In genomic region chr1:171328839-171329432, GRCm38 (mm10) we compare ENCODE assay signal across 8 mouse cellular contexts. TPM values are rescaled to one million over a fixed set of nuclear protein-coding genes. Genes with fewer than 3 reads are reported as not detected.
DNase-seq lines count a peak whose midpoint lies in the region; ATAC-seq and TF ChIP-seq lines count a peak whose summit lies in the region.

Dedd (plus strand) TSS chr1:171329145.

- no peak; the same call in 1 of the 2 replicates for TF ChIP-seq CTCF in bone marrow, adult 2 months (IDR thresholded peaks at IDR 0.05; ENCODE audit: control insufficient read depth, insufficient read depth, low read length)
- TF ChIP-seq CTCF in midbrain, postnatal 0 days (IDR thresholded peaks at IDR 0.05) = peak; percentile 32; the same call in 1 of the 2 replicates

- peak within 1 kb of the TSS; percentile 72 for H3K4me2 ChIP-seq in embryonic facial prominence, embryonic 15.5 days (replicated peaks)
- peak within 1 kb of the TSS; percentile 94 for H3K4me2 ChIP-seq in limb, embryonic 14.5 days (replicated peaks; ENCODE audit: low read depth, low read length, severe bottlenecking)
- peak within 1 kb of the TSS; percentile 80 for H3K4me2 ChIP-seq in midbrain, postnatal 0 days (ENCODE audit: low read depth, low read length, poor library complexity, severe bottlenecking)

- peaks cover 1% of the 10 kb centered on the region; the same call in 1 of the 2 replicates for H3K4me1 ChIP-seq in bone marrow, adult 2 months (ENCODE audit: control insufficient read depth, insufficient read depth, low read length)
- peaks cover 27% of the 10 kb centered on the region for H3K4me1 ChIP-seq in embryonic facial prominence, embryonic 15.5 days
- peaks cover 20% of the 10 kb centered on the region for H3K4me1 ChIP-seq in limb, embryonic 14.5 days (ENCODE audit: control insufficient read depth, insufficient read depth, low read length)
- peaks cover 9% of the 10 kb centered on the region for H3K4me1 ChIP-seq in midbrain, postnatal 0 days (ENCODE audit: insufficient read depth, low read length)

- H3K9me3 ChIP-seq in embryonic facial prominence, embryonic 15.5 days (replicated peaks) = no peaks in the 10 kb centered on the region
- no peaks in the 10 kb centered on the region for H3K9me3 ChIP-seq in limb, embryonic 14.5 days (ENCODE audit: control insufficient read depth, low read length)
- no peaks in the 10 kb centered on the region for H3K9me3 ChIP-seq in midbrain, postnatal 0 days (ENCODE audit: low read length)

- H3K4me3 ChIP-seq in bone marrow, adult 2 months (replicated peaks; ENCODE audit: control insufficient read depth, low read depth, low read length) = peak within 1 kb of the TSS; percentile 85
- H3K4me3 ChIP-seq in embryonic facial prominence, embryonic 15.5 days (replicated peaks) = peak within 1 kb of the TSS; percentile 84
- H3K4me3 ChIP-seq in limb, embryonic 14.5 days (replicated peaks; ENCODE audit: low read length) = peak within 1 kb of the TSS; percentile 62
- H3K4me3 ChIP-seq in midbrain, postnatal 0 days (ENCODE audit: low read depth, low read length) = peak within 1 kb of the TSS; percentile 82

- 2% methylated on average over 48 of the region's 48 CpGs for WGBS in bone marrow, adult 2 months
- under 1% methylated on average over 43 of the region's 48 CpGs for WGBS in embryonic facial prominence, embryonic 15.5 days
- WGBS in limb, embryonic 14.5 days = 1% methylated on average over 35 of the region's 48 CpGs
- under 1% methylated on average over 44 of the region's 48 CpGs for WGBS in midbrain, postnatal 0 days

- H3K27ac ChIP-seq in bone marrow, adult 2 months (ENCODE audit: control insufficient read depth, insufficient read depth, low read depth, low read length, poor library complexity) = peak within 1 kb of the TSS; percentile 99
- H3K27ac ChIP-seq in embryonic facial prominence, embryonic 15.5 days (replicated peaks) = peak within 1 kb of the TSS; percentile 99
- H3K27ac ChIP-seq in limb, embryonic 14.5 days (replicated peaks; ENCODE audit: low read depth, low read length) = peak within 1 kb of the TSS; percentile 99
- H3K27ac ChIP-seq in midbrain, postnatal 0 days (ENCODE audit: low read depth, low read length) = peak within 1 kb of the TSS; percentile 92

- peak within 1 kb of the TSS; percentile 96 for H3K9ac ChIP-seq in embryonic facial prominence, embryonic 15.5 days
- peak within 1 kb of the TSS; percentile 94 for H3K9ac ChIP-seq in limb, embryonic 14.5 days (ENCODE audit: low read depth, low read length, severe bottlenecking)
- H3K9ac ChIP-seq in midbrain, postnatal 0 days (replicated peaks; ENCODE audit: low read length, poor library complexity, severe bottlenecking) = peak within 1 kb of the TSS; percentile 94

- no peaks in the 10 kb centered on the region for H3K36me3 ChIP-seq in embryonic facial prominence, embryonic 15.5 days
- no peaks in the 10 kb centered on the region for H3K36me3 ChIP-seq in limb, embryonic 14.5 days (ENCODE audit: control insufficient read depth, insufficient read depth, low read length)
- peaks cover 9% of the 10 kb centered on the region; the same call in 1 of the 2 replicates for H3K36me3 ChIP-seq in midbrain, postnatal 0 days (ENCODE audit: insufficient read depth, low read length)

- H3K27me3 ChIP-seq in embryonic facial prominence, embryonic 15.5 days = no peaks in the 10 kb centered on the region
- no peaks in the 10 kb centered on the region for H3K27me3 ChIP-seq in limb, embryonic 14.5 days (ENCODE audit: control insufficient read depth, insufficient read depth, low read length)
- no peaks in the 10 kb centered on the region for H3K27me3 ChIP-seq in midbrain, postnatal 0 days (ENCODE audit: insufficient read depth, low read length)

- TF ChIP-seq POLR2A in bone marrow, adult 2 months (IDR thresholded peaks at IDR 0.05; ENCODE audit: borderline replicate concordance, control insufficient read depth, low read depth, low read length) = peak; percentile 44; the same call in 1 of the 2 replicates
- TF ChIP-seq POLR2A in limb, embryonic 14.5 days (IDR thresholded peaks at IDR 0.05; ENCODE audit: borderline replicate concordance, extremely low read depth, insufficient read depth, insufficient read length) = peak; percentile 55; the same call in 1 of the 2 replicates

- peak; percentile 95 for ATAC-seq in embryonic facial prominence, embryonic 15.5 days (ENCODE audit: insufficient number of reproducible peaks, low FRiP score, low TSS enrichment, low read depth)
- ATAC-seq in limb, embryonic 14.5 days (ENCODE audit: low FRiP score, low read depth) = peak; percentile 92
- ATAC-seq in midbrain, postnatal 0 days (ENCODE audit: low FRiP score) = peak; percentile 95

- peak; percentile 97 for DNase-seq in 416B (ENCODE audit: low read depth)
- peak; percentile 89 for DNase-seq in heart, adult 8-10 months (ENCODE audit: low spot score)
- peak; percentile 96 for DNase-seq in kidney, adult 9 months
- peak; percentile 94 for DNase-seq in limb, embryonic 14.5 days (ENCODE audit: low spot score)
- DNase-seq in midbrain, postnatal 0 days (ENCODE audit: low spot score) = peak; percentile 98
- DNase-seq in spleen, postnatal 14 days (ENCODE audit: low spot score in 2 of 2) = peak; percentile 74 to 82

RNA-seq across cellular contexts. Expression of gene Dedd, which starts in this region (rescaled TPM):
- polyA plus RNA-seq in bone marrow, adult 2 months (2011; ENCODE audit: insufficient read depth, insufficient read length, low replicate concordance, missing spikeins) = 31.6 and 49.7 TPM in 2 replicates
- 53.2 and 55.1 TPM in 2 replicates for polyA plus RNA-seq in embryonic facial prominence, embryonic 15.5 days (2015; fragmentation: Nextera tagmentation; extraction: Ambion mirVana)
- 10 to 100 TPM; 21.2 to 26.1 (median 21.9) TPM for total RNA-seq in heart, adult 8-10 months (2022)
- 72.5 and 81.1 TPM in 2 replicates for polyA plus RNA-seq in limb, embryonic 14.5 days (2012; rRNA removed)
- polyA plus RNA-seq in limb, embryonic 14.5 days (2014; fragmentation: Nextera tagmentation; extraction: Ambion mirVana) = 50.9 and 57.7 TPM in 2 replicates
- 29.8 and 42.1 TPM in 2 replicates for total RNA-seq in midbrain, postnatal 0 days (2014; rRNA removed)
- 38.9 and 40.3 TPM in 2 replicates for polyA plus RNA-seq in midbrain, postnatal 0 days (2015; fragmentation: Nextera tagmentation; extraction: Ambion mirVana)

Comparison
In these comparisons a context has a peak if more than half of its experiments do, and no peak if none do; other contexts are left out.
1. Peak in every context shown above with its lines: DNase-seq, ATAC-seq, H3K4me3 ChIP-seq and H3K27ac ChIP-seq.